Mouse (Mus musculus) myocyte (in vitro differentiated cells): ENCODE results near the gene Wdr35. TPM values are rescaled to one million over a fixed set of nuclear protein-coding genes. Genes with fewer than 3 reads are reported as not detected.

Experiments used
- H3K27me3 ChIP-seq: one replicate; pipeline ENCODE4 v1.6.1; 2011; ENCODE audit not compliant: control insufficient read depth, insufficient read depth, insufficient read length
- H3K36me3 ChIP-seq: one replicate; pipeline ENCODE4 v1.6.1; 2011; ENCODE audit not compliant: control insufficient read depth, insufficient read depth
- H3K4me2 ChIP-seq: one replicate; pipeline ENCODE4 v1.6.1; 2011; ENCODE audit warnings: low read depth, control low read depth
- H3K4me3 ChIP-seq: one replicate; pipeline ENCODE4 v1.5.1; 2011; ENCODE audit warnings: mild to moderate bottlenecking, control low read depth, moderate library complexity
- H3K79me2 ChIP-seq: one replicate; pipeline ENCODE4 v1.6.1; 2011; ENCODE audit not compliant: control insufficient read depth, insufficient read depth
- H3ac ChIP-seq: one replicate; pipeline ENCODE4 v1.6.1; 2011; ENCODE audit not compliant: control insufficient read depth, insufficient read length
- CEBPB ChIP-seq: IDR thresholded peaks from 2 replicates; pipeline ENCODE4 v1.6.1; 2011; ENCODE audit warnings: mild to moderate bottlenecking, moderate library complexity; ENCODE audit not compliant: poor library complexity, insufficient read depth, severe bottlenecking
- E2F4 ChIP-seq: IDR thresholded peaks from one replicate; pipeline ENCODE4 v1.6.1; 2011; ENCODE audit warnings: mild to moderate bottlenecking, control low read depth, moderate library complexity; ENCODE audit not compliant: insufficient read depth
- MAX ChIP-seq: IDR thresholded peaks from one replicate; pipeline ENCODE4 v1.6.1; 2011; ENCODE audit warnings: low read depth, mild to moderate bottlenecking, control low read depth
- MYOD1 ChIP-seq, 3 experiments: IDR thresholded peaks; one replicate each; pipeline ENCODE4 v1.6.1; 2011; ENCODE audit warnings: control low read depth in 2 of 3, low read depth in 2 of 3, mild to moderate bottlenecking in 2 of 3, moderate library complexity in 1 of 3; ENCODE audit not compliant: insufficient read length in 2 of 3, control insufficient read depth in 1 of 3
- POLR2A ChIP-seq: IDR thresholded peaks from one replicate; pipeline ENCODE4 v1.6.1; 2011; ENCODE audit warnings: low read depth, mild to moderate bottlenecking, control low read depth, moderate library complexity; ENCODE audit not compliant: insufficient read length
- POLR2AphosphoS2 ChIP-seq: IDR thresholded peaks from one replicate; pipeline ENCODE4 v1.6.1; 2011; ENCODE audit warnings: low read depth, control low read depth; ENCODE audit not compliant: insufficient read length
- REST ChIP-seq: IDR thresholded peaks from one replicate; pipeline ENCODE4 v1.6.1; 2011; ENCODE audit warnings: mild to moderate bottlenecking, control low read depth, moderate library complexity; ENCODE audit not compliant: insufficient read depth, insufficient read length
- SRF ChIP-seq: IDR thresholded peaks from one replicate; pipeline ENCODE4 v1.6.1; 2011; ENCODE audit warnings: low read depth; ENCODE audit not compliant: control insufficient read depth, insufficient read length
- TCF12 ChIP-seq: IDR thresholded peaks from one replicate; pipeline ENCODE4 v1.6.1; 2011; ENCODE audit warnings: mild to moderate bottlenecking, control low read depth; ENCODE audit not compliant: poor library complexity, insufficient read depth, severe bottlenecking
- TCF3 ChIP-seq: IDR thresholded peaks from one replicate; pipeline ENCODE4 v1.6.1; 2011; ENCODE audit warnings: low read depth, control low read depth; ENCODE audit not compliant: insufficient read length
- USF1 ChIP-seq: IDR thresholded peaks from one replicate; pipeline ENCODE4 v1.6.1; 2011; ENCODE audit warnings: low read depth, mild to moderate bottlenecking, control low read depth, moderate library complexity
- polyA plus RNA-seq: library from polyadenylated mRNA; unstranded; fragments of >200 nt; fragmentation: generic; extraction: Trizol; gene quantifications from one replicate; pipeline ENCODE4 v1.2.1, GENCODE M21; 2012; ENCODE audit warnings: missing spikeins

The Wdr35 gene
- polyA plus RNA-seq, 1 experiment: 9.5 TPM

GRCm38 (mm10) chr12:9063611-9064010, 89.9 kb downstream of the Wdr35 start:
- TF ChIP-seq REST (no peak), USF1 (no peak)
- H3K27me3 ChIP-seq: no peaks in the 10 kb centered on the region
- H3K36me3 ChIP-seq: no peaks in the 10 kb centered on the region
- H3K4me3 ChIP-seq: no peak overlapping the region
- H3K4me2 ChIP-seq: no peak overlapping the region
- no peaks in the 10 kb centered on the region for H3K79me2 ChIP-seq
- H3ac ChIP-seq: no peak overlapping the region

GRCm38 (mm10) chr12:9071058-9071457, 97.4 kb downstream of the Wdr35 start:
- Histone ChIP-seq H3ac (no peak overlapping the region), H3K36me3 (no peaks in the 10 kb centered on the region), H3K4me2 (no peak overlapping the region), H3K4me3 (no peak overlapping the region), H3K27me3 (no peaks in the 10 kb centered on the region), H3K79me2 (no peaks in the 10 kb centered on the region)
- no peak for TF ChIP-seq SRF
- no peak for TF ChIP-seq REST
- no peak for TF ChIP-seq TCF12
- TF ChIP-seq MAX: no peak
- TF ChIP-seq CEBPB: no peak

GRCm38 (mm10) chr12:9071493-9071892, 97.8 kb downstream of the Wdr35 start:
- TF ChIP-seq TCF12 (no peak), CEBPB (no peak), MAX (no peak), POLR2AphosphoS2 (no peak), E2F4 (no peak), MYOD1 (IDR thresholded peaks at IDR 0.05; ENCODE audit: control insufficient read depth in 1 of 3, insufficient read length in 2 of 3, low read depth in 2 of 3) (no peak)
- Histone ChIP-seq H3ac (no peak overlapping the region), H3K4me2 (no peak overlapping the region), H3K27me3 (no peaks in the 10 kb centered on the region), H3K79me2 (no peaks in the 10 kb centered on the region), H3K4me3 (no peak overlapping the region), H3K36me3 (no peaks in the 10 kb centered on the region)

- Histone ChIP-seq H3ac (no peak overlapping the region), H3K36me3 (no peaks in the 10 kb centered on the region), H3K4me2 (no peak overlapping the region), H3K27me3 (no peaks in the 10 kb centered on the region), H3K79me2 (no peaks in the 10 kb centered on the region), H3K4me3 (no peak overlapping the region)
- no peak for TF ChIP-seq SRF
- no peak for TF ChIP-seq CEBPB
- no peak for TF ChIP-seq TCF3
- no peak for TF ChIP-seq REST
- TF ChIP-seq POLR2A: no peak
- TF ChIP-seq MAX: no peak
- TF ChIP-seq POLR2AphosphoS2: no peak
- no peak for TF ChIP-seq USF1
Observed at GRCm38 (mm10) chr12:9077554-9078125, 103.9 kb downstream of the Wdr35 start.

Other genes with a start within 250 kb of the Wdr35 start
- 156 TPM for gene Sdc1, start 202.6 kb upstream of the Wdr35 start, polyA plus RNA-seq
- 491 TPM for gene Laptm4a, start 52.2 kb upstream of the Wdr35 start, polyA plus RNA-seq
- 0.01 TPM for gene Matn3, start 26.0 kb upstream of the Wdr35 start, polyA plus RNA-seq
- 4.5 TPM for gene Ttc32, start 56.1 kb downstream of the Wdr35 start, polyA plus RNA-seq